Mouse (Mus musculus): ENCODE measurements around the gene Socs3.

Socs3 gene

GRCm38 (mm10) chr11:117924466-117924865 lies 45.4 kb downstream of the Socs3 start:
- no peak for DNase-seq (ENCODE audit: low spot score in 2 of 2)

GRCm38 (mm10) chr11:117923279-117923678 lies 46.6 kb downstream of the Socs3 start:
- DNase-seq (ENCODE audit: low spot score in 2 of 2) = no peak

GRCm38 (mm10) chr11:117919211-117919610 lies 50.6 kb downstream of the Socs3 start:
- DNase-seq (ENCODE audit: low spot score in 2 of 2) = no peak

- no peak for DNase-seq (ENCODE audit: low spot score in 2 of 2)
Observed at GRCm38 (mm10) chr11:117918541-117918940, 51.3 kb downstream of the Socs3 start.

All from right cerebral cortex, postnatal 36 days (tissue).